Mouse (Mus musculus) MEL (cell line): ENCODE measurements around the gene Pigk. TPM values are rescaled to one million over a fixed set of nuclear protein-coding genes. Genes with fewer than 3 reads are reported as not detected.

Experiments used
- DNase-seq: peaks from one replicate; pipeline ENCODE4 v3.0.0; 2011; ENCODE audit warnings: low read depth, low spot score
- H3K27ac ChIP-seq: 2 replicates; pipeline ENCODE4 v1.5.1; 2012; ENCODE audit warnings: low read depth, mild to moderate bottlenecking, control low read depth, low read length, moderate library complexity; ENCODE audit not compliant: control insufficient read depth
- H3K27me3 ChIP-seq, 2 experiments: fragments of 150-350 bp in 1 of 2; sonication (generic) in 1 of 2; 2 replicates each; pipeline ENCODE4 v1.6.1; 2012; ENCODE audit warnings: low read length in 2 of 2, mild to moderate bottlenecking in 2 of 2, improper control_type of control experiment in 1 of 2, moderate library complexity in 1 of 2; ENCODE audit not compliant: insufficient read depth in 2 of 2, control insufficient read depth in 1 of 2
- H3K36me3 ChIP-seq, 2 experiments: 2 replicates each; pipeline ENCODE4 v1.6.1; 2012 to 2014; ENCODE audit warnings: low read length in 2 of 2, improper control_type of control experiment in 1 of 2, inconsistent platforms in 1 of 2, mild to moderate bottlenecking in 1 of 2; ENCODE audit not compliant: insufficient read depth in 2 of 2, control insufficient read depth in 1 of 2
- H3K4me1 ChIP-seq, 2 experiments: fragments of 150-350 bp in 1 of 2; sonication (generic) in 1 of 2; 2 replicates each; pipeline ENCODE4 v1.6.1; 2012; ENCODE audit warnings: low read length in 2 of 2, improper control_type of control experiment in 1 of 2, mild to moderate bottlenecking in 1 of 2; ENCODE audit not compliant: insufficient read depth in 2 of 2, control insufficient read depth in 1 of 2
- H3K4me3 ChIP-seq, 2 experiments: fragments of 150-350 bp in 1 of 2; sonication (generic) in 1 of 2; 2 replicates each; pipeline ENCODE4 v1.5.1; 2012; ENCODE audit warnings: low read depth in 2 of 2, low read length in 2 of 2, mild to moderate bottlenecking in 2 of 2, moderate library complexity in 2 of 2, control low read depth in 1 of 2, improper control_type of control experiment in 1 of 2; ENCODE audit not compliant: control insufficient read depth in 1 of 2, insufficient read depth in 1 of 2
- H3K79me2 ChIP-seq: 2 replicates; pipeline ENCODE4 v1.6.1; 2012; ENCODE audit warnings: mild to moderate bottlenecking, low read length, moderate library complexity; ENCODE audit not compliant: control insufficient read depth, poor library complexity, insufficient read depth
- H3K9ac ChIP-seq: 2 replicates; pipeline ENCODE4 v1.6.1; 2012; ENCODE audit warnings: low read depth, mild to moderate bottlenecking, control low read depth, low read length, moderate library complexity; ENCODE audit not compliant: control insufficient read depth, poor library complexity, severe bottlenecking
- H3K9me3 ChIP-seq: fragments of 150-350 bp; sonication (generic); replicated peaks from 2 replicates; pipeline ENCODE4 v1.6.1; 2012; ENCODE audit warnings: mild to moderate bottlenecking, low read length, improper control_type of control experiment, moderate library complexity; ENCODE audit not compliant: insufficient read depth
- CHD1 ChIP-seq: IDR thresholded peaks from 2 replicates; pipeline ENCODE4 v1.6.1; 2012; ENCODE audit warnings: low read depth, mild to moderate bottlenecking, inconsistent platforms, low read length, improper control_type of control experiment
- CHD2 ChIP-seq: IDR thresholded peaks from 2 replicates; pipeline ENCODE4 v1.6.1; 2011; ENCODE audit warnings: low read length, improper control_type of control experiment
- CTCF ChIP-seq, 3 experiments: IDR thresholded peaks in 2 of 3; conservative IDR thresholded peaks in 1 of 3; 2 replicates each; pipeline ENCODE4 v1.5.1; 2011 to 2012; ENCODE audit warnings: low read length in 3 of 3, low read depth in 2 of 3, mild to moderate bottlenecking in 2 of 3, improper control_type of control experiment in 1 of 3, inconsistent platforms in 1 of 3, mixed read lengths in 1 of 3, moderate library complexity in 1 of 3; ENCODE audit not compliant: control insufficient read depth in 1 of 3, insufficient read depth in 1 of 3, poor library complexity in 1 of 3, severe bottlenecking in 1 of 3
- E2F4 ChIP-seq: IDR thresholded peaks from 2 replicates; pipeline ENCODE4 v1.6.1; 2011; ENCODE audit warnings: low read depth, low read length, improper control_type of control experiment, borderline replicate concordance
- ELF1 ChIP-seq: IDR thresholded peaks from 2 replicates; pipeline ENCODE4 v1.6.1; 2014; ENCODE audit warnings: low read depth, mild to moderate bottlenecking, inconsistent platforms, low read length, improper control_type of control experiment, moderate library complexity
- EP300 ChIP-seq, 2 experiments: IDR thresholded peaks; 2 replicates each; pipeline ENCODE4 v1.6.1; 2011; ENCODE audit warnings: improper control_type of control experiment in 2 of 2, low read length in 2 of 2, low read depth in 1 of 2, mild to moderate bottlenecking in 1 of 2
- HCFC1 ChIP-seq: IDR thresholded peaks from 2 replicates; pipeline ENCODE4 v1.6.1; 2012; ENCODE audit warnings: low read depth, mild to moderate bottlenecking, inconsistent platforms, low read length, improper control_type of control experiment, moderate library complexity
- MAX ChIP-seq: IDR thresholded peaks from 2 replicates; pipeline ENCODE4 v1.6.1; 2011; ENCODE audit warnings: low read length, improper control_type of control experiment
- MAZ ChIP-seq: IDR thresholded peaks from 2 replicates; pipeline ENCODE4 v1.6.1; 2012; ENCODE audit warnings: low read depth, mild to moderate bottlenecking, inconsistent platforms, low read length, improper control_type of control experiment
- MXI1 ChIP-seq: IDR thresholded peaks from 2 replicates; pipeline ENCODE4 v1.6.1; 2011; ENCODE audit warnings: mild to moderate bottlenecking, low read depth, low read length, improper control_type of control experiment
- MYC ChIP-seq: IDR thresholded peaks from 2 replicates; pipeline ENCODE4 v1.6.1; 2011; ENCODE audit warnings: low read depth, mild to moderate bottlenecking, low read length, improper control_type of control experiment, moderate library complexity
- POLR2A ChIP-seq, 2 experiments: IDR thresholded peaks; 2 replicates each; pipeline ENCODE4 v1.6.1; 2011 to 2012; ENCODE audit warnings: low read length in 2 of 2, mild to moderate bottlenecking in 2 of 2, control low read depth in 1 of 2, improper control_type of control experiment in 1 of 2, low read depth in 1 of 2, moderate library complexity in 1 of 2; ENCODE audit not compliant: control insufficient read depth in 1 of 2, insufficient read depth in 1 of 2, poor library complexity in 1 of 2
- POLR2AphosphoS2 ChIP-seq: IDR thresholded peaks from 2 replicates; pipeline ENCODE4 v1.6.1; 2011; ENCODE audit warnings: low read length, improper control_type of control experiment
- SMC3 ChIP-seq: IDR thresholded peaks from 2 replicates; pipeline ENCODE4 v1.6.1; 2011; ENCODE audit warnings: low read depth, low read length, improper control_type of control experiment
- TAL1 ChIP-seq: IDR thresholded peaks from 2 replicates; pipeline ENCODE4 v1.6.1; 2012; ENCODE audit warnings: mild to moderate bottlenecking, inconsistent platforms, low read length, moderate library complexity, mixed read lengths
- TCF12 ChIP-seq: IDR thresholded peaks from 2 replicates; pipeline ENCODE4 v1.6.1; 2014; ENCODE audit warnings: low read depth, mild to moderate bottlenecking, inconsistent platforms, low read length, improper control_type of control experiment, moderate library complexity
- polyA plus RNA-seq, 2 experiments: library from polyadenylated mRNA; stranded (reverse) in 1 of 2; unstranded in 1 of 2; fragments of >175 nt in 1 of 2; fragments of >200 nt in 1 of 2; gene quantifications; 2 replicates each; pipeline versions ENCODE4 v1.2.1 to v1.2.4; 2012; ENCODE audit warnings: low replicate concordance in 2 of 2, low read depth in 1 of 2; ENCODE audit not compliant: insufficient read length in 2 of 2, insufficient read depth in 1 of 2, missing spikeins in 1 of 2
- total RNA-seq: library from RNA; depleted of rRNA; stranded (reverse); fragments of 300-350 nt; gene quantifications from 2 replicates; pipeline ENCODE4 v1.2.3, GENCODE M21; 2012

Gene Pigk
- total and polyA plus RNA-seq, 3 experiments = 14.6 to 17.8 TPM; not detected in 1

GRCm38 (mm10) chr3:152674663-152675062, 39.2 kb upstream of the Pigk start (continued):
- TF ChIP-seq CHD1 (no peak), TAL1 (peak; percentile 14; the same call in 1 of the 2 replicates), POLR2AphosphoS2 (no peak), MAX (peak; percentile 30; the same call in 1 of the 2 replicates), MXI1 (peak; percentile 67), E2F4 (no peak), ELF1 (no peak), SMC3 (0 out of 2 replicates have a peak, but pooled peaks have one; percentile 1), CTCF (IDR thresholded peaks at IDR 0.05 in 2 of 3, conservative IDR thresholded peaks at IDR 0.05 in 1 of 3; ENCODE audit: control insufficient read depth in 1 of 3, insufficient read depth in 1 of 3, low read depth in 2 of 3, low read length in 3 of 3, poor library complexity in 1 of 3, severe bottlenecking in 1 of 3) (no peak)

GRCm38 (mm10) chr3:152688532-152688931, 25.4 kb upstream of the Pigk start:
- peaks cover 3 to 5% of the 10 kb centered on the region in 2 experiments; a peak in 3 of 4 replicates for H3K27me3 ChIP-seq
- DNase-seq = no peak
- no peaks in the 10 kb centered on the region for H3K79me2 ChIP-seq
- no peaks in the 10 kb centered on the region for H3K36me3 ChIP-seq
- no peak for TF ChIP-seq ELF1
- no peak for TF ChIP-seq SMC3
- TF ChIP-seq MAZ = no peak
- TF ChIP-seq CHD2 = no peak
- TF ChIP-seq MYC = no peak
- no peak for TF ChIP-seq EP300 (IDR thresholded peaks at IDR 0.05; ENCODE audit: low read depth in 1 of 2, low read length in 2 of 2)
- no peak for TF ChIP-seq HCFC1
- no peak for TF ChIP-seq CHD1
- TF ChIP-seq, all 39 proteins: peak for 0
- Histone ChIP-seq H3K4me3 (no peak overlapping the region), H3K27ac (no peak overlapping the region), H3K9me3 (no peaks in the 10 kb centered on the region), H3K9ac (no peak overlapping the region), H3K4me1 (no peaks in the 10 kb centered on the region)

DNA sequence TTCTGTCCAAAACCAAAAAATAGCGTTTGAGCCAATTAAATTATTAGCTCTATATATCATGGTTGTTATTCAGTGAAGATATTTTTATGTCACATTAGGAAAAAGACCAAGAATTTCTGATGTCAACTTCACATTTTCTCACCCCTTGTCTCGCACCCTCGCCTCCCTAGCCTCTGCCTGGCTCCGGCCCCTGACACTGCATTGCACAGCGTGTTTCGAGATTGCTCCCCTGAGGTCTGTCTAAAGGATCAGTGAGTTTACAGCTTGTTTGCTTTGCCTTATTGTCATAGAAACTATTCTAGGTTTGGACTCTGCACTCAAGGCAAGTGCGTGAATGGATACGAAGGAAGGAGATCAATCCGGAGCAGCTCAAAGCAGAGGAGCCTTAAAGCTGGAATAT, 24.8 kb upstream of the Pigk start:
- H3K79me2 ChIP-seq = no peaks in the 10 kb centered on the region
- H3K27ac ChIP-seq = no peak overlapping the region
- no peaks in the 10 kb centered on the region for H3K9me3 ChIP-seq
- no peak overlapping the region for H3K4me3 ChIP-seq
- TF ChIP-seq POLR2A (IDR thresholded peaks at IDR 0.05; ENCODE audit: control insufficient read depth in 1 of 2, insufficient read depth in 1 of 2, low read depth in 1 of 2, low read length in 2 of 2, poor library complexity in 1 of 2) (no peak), TCF12 (no peak), SMC3 (no peak)
- H3K9ac ChIP-seq = no peak overlapping the region
- no peak for DNase-seq
- H3K4me1 ChIP-seq = no peaks in the 10 kb centered on the region
- peaks cover 4 to 5% of the 10 kb centered on the region in 2 experiments; a peak in 3 of 4 replicates for H3K27me3 ChIP-seq
- H3K36me3 ChIP-seq = no peaks in the 10 kb centered on the region
